Mouse (Mus musculus) lung, embryonic 16.5 days (tissue): ENCODE data around the gene Pgrmc2. TPM values are rescaled to one million over a fixed set of nuclear protein-coding genes. Genes with fewer than 3 reads are reported as not detected.

Experiments used
- ATAC-seq: fragments of 200-750 bp; cut with Nextera tagmentation; 2 replicates; pipeline ENCODE4 v1.8.0; 2017; ENCODE audit warnings: low read depth, mild to moderate bottlenecking, moderate library complexity
- H3K27ac ChIP-seq: fragments of 300-500 bp; sonication (generic); 2 replicates; pipeline ENCODE4 v1.5.1; 2014; ENCODE audit warnings: mild to moderate bottlenecking, control low read depth, low read length
- H3K27me3 ChIP-seq: fragments of 300-500 bp; sonication (generic); 2 replicates; pipeline ENCODE4 v1.6.1; 2014; ENCODE audit warnings: low read depth, low read length, mixed read lengths; ENCODE audit not compliant: control insufficient read depth, insufficient read depth
- H3K36me3 ChIP-seq: fragments of 300-500 bp; sonication (generic); 2 replicates; pipeline ENCODE4 v1.6.1; 2014; ENCODE audit warnings: low read length; ENCODE audit not compliant: control insufficient read depth, insufficient read depth
- H3K4me1 ChIP-seq: fragments of 300-500 bp; sonication (generic); replicated peaks from 2 replicates; pipeline ENCODE4 v1.6.1; 2014; ENCODE audit warnings: low read length, mixed read lengths; ENCODE audit not compliant: control insufficient read depth, insufficient read depth
- H3K4me2 ChIP-seq: fragments of 300-500 bp; sonication (generic); 2 replicates; pipeline ENCODE4 v1.6.1; 2014; ENCODE audit warnings: low read depth, low read length, control low read depth
- H3K4me3 ChIP-seq: fragments of 300-500 bp; sonication (generic); 2 replicates; pipeline ENCODE4 v1.5.1; 2014; ENCODE audit warnings: mild to moderate bottlenecking, low read length, control low read depth
- H3K9ac ChIP-seq: fragments of 300-500 bp; sonication (generic); 2 replicates; pipeline ENCODE4 v1.6.1; 2014; ENCODE audit warnings: low read length, control low read depth
- H3K9me3 ChIP-seq: fragments of 300-500 bp; sonication (generic); 2 replicates; pipeline ENCODE4 v1.6.1; 2016; ENCODE audit warnings: low read length; ENCODE audit not compliant: control insufficient read depth
- WGBS: fragments of 180-500 bp; shearing (Covaris S2); extraction: QIAGEN DNeasy Blood & Tissue Kit; methylation state at CpG from one replicate; pipeline ENCODE4 v1.1.7; 2014; 5-methylcytosine and 5-hydroxymethylcytosine counted together
- polyA plus RNA-seq: library from polyadenylated mRNA; unstranded; fragments of >200 nt; fragmentation: Nextera tagmentation; extraction: Ambion mirVana; gene quantifications from 2 replicates; pipeline ENCODE4 v1.2.1, GENCODE M21; 2015

Pgrmc2 gene
- polyA plus RNA-seq, 1 experiment from 2014 or later, result 24.8 TPM

DNA sequence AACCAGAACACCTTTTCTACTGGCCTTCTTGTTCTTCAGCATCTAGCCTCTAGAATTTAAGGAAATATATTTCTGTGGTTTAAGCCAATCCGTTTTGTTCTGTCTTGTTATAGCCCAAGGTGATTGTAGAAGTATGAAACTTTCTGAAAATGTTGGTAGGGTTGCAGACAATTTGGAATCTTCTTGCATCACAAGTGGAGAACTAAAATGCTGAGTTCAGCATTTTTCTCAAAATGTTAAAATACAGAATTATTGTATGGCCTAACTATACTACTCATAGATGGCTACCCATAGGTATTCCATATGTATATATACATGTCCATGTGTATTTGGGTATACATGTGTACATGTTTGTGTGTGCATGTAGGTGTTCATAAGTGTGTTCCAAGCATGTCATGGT, 52.1 kb downstream of the Pgrmc2 start:
- WGBS, result 76% methylated on average over 1 of the region's 1 CpGs
- Histone ChIP-seq H3K4me1 (no peaks in the 10 kb centered on the region), H3K4me2 (no peak overlapping the region), H3K36me3 (no peaks in the 10 kb centered on the region), H3K9ac (no peak overlapping the region), H3K4me3 (no peak overlapping the region), H3K9me3 (no peaks in the 10 kb centered on the region), H3K27me3 (no peaks in the 10 kb centered on the region), H3K27ac (no peak overlapping the region)
- ATAC-seq, result no peak

DNA sequence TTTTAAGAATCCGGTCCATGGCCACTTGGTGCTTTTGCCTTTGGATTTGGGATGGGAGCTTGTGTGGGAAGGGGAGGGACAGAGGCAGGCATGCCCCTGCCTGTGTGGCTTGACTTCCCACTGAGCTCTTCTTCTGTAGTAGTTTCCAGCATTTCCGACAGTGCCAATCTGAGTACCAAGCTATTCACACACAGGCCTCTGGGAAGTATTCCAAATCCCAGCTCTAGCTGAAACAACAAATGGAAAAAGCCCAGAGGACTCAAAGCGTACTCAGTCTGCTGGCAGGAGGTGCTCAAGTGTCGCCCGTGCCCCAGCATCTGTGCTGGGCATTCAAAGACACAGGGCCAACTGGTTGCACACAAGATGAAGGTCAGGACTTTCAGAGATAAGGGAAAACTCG, 60.9 kb downstream of the Pgrmc2 start:
- no peak for ATAC-seq
- Histone ChIP-seq H3K9me3 (no peaks in the 10 kb centered on the region), H3K4me1 (no peaks in the 10 kb centered on the region), H3K4me3 (no peak overlapping the region), H3K4me2 (no peak overlapping the region), H3K27ac (no peak overlapping the region), H3K36me3 (no peaks in the 10 kb centered on the region), H3K27me3 (no peaks in the 10 kb centered on the region), H3K9ac (no peak overlapping the region)
- WGBS, result 47% methylated on average over 6 of the region's 6 CpGs

DNA sequence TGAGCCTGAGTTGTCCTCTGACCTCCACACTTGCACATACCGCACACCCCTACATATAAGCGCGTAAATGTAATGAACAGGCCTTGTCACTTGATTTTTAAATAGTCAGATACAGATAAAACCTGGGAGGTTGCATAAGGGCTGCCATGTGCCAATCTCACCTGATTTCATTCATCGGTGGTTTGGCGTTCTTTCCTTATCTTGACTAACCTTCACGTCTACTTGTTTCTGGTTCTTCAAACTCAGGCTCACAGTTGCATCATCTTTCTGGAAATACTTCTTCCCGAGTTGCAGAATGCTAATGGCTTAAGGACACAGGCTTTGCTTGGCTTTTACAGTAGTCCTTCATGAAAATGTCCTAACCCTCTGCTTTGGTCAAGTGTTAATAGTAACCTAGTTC, 62.2 kb downstream of the Pgrmc2 start:
- Histone ChIP-seq H3K4me1 (no peaks in the 10 kb centered on the region), H3K9me3 (no peaks in the 10 kb centered on the region), H3K9ac (no peak overlapping the region), H3K4me3 (no peak overlapping the region), H3K27me3 (no peaks in the 10 kb centered on the region), H3K36me3 (no peaks in the 10 kb centered on the region), H3K27ac (no peak overlapping the region), H3K4me2 (no peak overlapping the region)
- 84% methylated on average over 7 of the region's 7 CpGs for WGBS
- no peak for ATAC-seq

DNA sequence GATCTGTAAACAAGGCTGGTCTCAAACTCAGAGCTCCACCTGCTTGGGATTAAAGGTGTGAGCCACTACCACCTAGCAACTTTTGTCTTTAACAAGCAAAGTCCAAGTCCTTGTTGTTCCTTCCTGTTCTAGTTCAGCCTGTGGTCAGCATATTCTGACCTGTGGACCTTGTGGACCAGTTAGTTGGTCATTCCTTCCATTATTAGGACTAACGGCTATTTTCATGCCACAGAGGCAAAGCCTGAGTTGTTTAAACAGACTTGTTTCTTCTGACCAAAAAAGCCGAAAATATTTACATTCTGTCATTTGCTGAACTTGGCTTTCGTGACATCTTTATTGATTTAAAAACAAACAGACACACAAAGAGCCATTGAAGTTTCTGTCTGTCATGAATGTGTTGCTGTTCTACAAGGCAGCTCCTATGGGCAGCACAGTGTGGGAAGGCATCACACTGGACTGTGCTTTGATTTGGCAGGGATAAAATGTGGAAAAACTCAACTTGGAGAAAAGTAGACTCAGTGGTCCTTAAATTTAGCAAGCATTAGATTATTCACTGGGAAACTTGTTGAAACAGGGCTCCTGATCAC, 64.7 kb downstream of the Pgrmc2 start:
- no peak overlapping the region for H3K4me3 ChIP-seq
- H3K9ac ChIP-seq, result no peak overlapping the region
- no peak for ATAC-seq
- no peak overlapping the region for H3K27ac ChIP-seq
- no peaks in the 10 kb centered on the region for H3K36me3 ChIP-seq
- no peak overlapping the region for H3K4me2 ChIP-seq
- no peaks in the 10 kb centered on the region for H3K4me1 ChIP-seq
- no peaks in the 10 kb centered on the region for H3K9me3 ChIP-seq
- H3K27me3 ChIP-seq, result no peaks in the 10 kb centered on the region
- 47% methylated on average over 3 of the region's 3 CpGs for WGBS

Other genes with a start within 250 kb of the Pgrmc2 start
- gene Mfsd8, start 236.2 kb downstream of the Pgrmc2 start, polyA plus RNA-seq, result 7.1 and 7.4 TPM in 2 replicates
- 7.2 and 8.6 TPM in 2 replicates for gene Abhd18, start 236.1 kb downstream of the Pgrmc2 start, polyA plus RNA-seq
- 0.14 and 0.20 TPM in 2 replicates for gene 1700034I23Rik, start 180.5 kb downstream of the Pgrmc2 start, polyA plus RNA-seq
- gene Larp1b, start 133.2 kb downstream of the Pgrmc2 start, polyA plus RNA-seq, result 3.1 and 4.5 TPM in 2 replicates